Mouse (Mus musculus): ENCODE measurements around the gene Eif5a. TPM values are rescaled to one million over a fixed set of nuclear protein-coding genes. Genes with fewer than 3 reads are reported as not detected.

Gene Eif5a
- total and polyA plus RNA-seq, 2 experiments from 2014 or later, result 491 to 1,160 TPM

DNA sequence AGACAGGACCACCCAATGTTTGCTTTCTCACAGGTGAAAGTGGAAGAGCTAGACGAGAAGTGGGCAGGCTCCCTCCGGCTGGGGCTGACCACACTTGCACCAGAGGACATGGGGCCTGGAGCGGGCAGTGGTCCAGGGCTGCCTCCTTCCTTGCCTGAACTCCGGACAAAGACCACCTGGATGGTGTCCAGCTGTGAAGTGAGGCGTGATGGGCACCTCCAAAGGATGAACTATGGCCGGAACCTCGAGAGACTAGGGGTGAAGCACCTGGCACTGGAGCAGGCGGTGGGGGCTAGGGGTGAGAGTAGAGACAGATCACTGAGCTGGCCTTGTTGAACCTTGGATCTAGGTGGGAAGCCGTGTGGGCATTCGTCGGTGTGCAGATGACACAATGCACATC lies 13.1 kb downstream of the Eif5a start:
- H3K4me2 ChIP-seq (ENCODE audit: low read depth, low read length), result no peak overlapping the region
- H3K4me1 ChIP-seq (ENCODE audit: insufficient read depth, low read length), result peaks cover 3% of the 10 kb centered on the region; the same call in 1 of the 2 replicates
- no peak overlapping the region for H3K4me3 ChIP-seq (ENCODE audit: low read length)
- ATAC-seq, result no peak
- no peaks in the 10 kb centered on the region for H3K9me3 ChIP-seq (ENCODE audit: low read length)
- no peaks in the 10 kb centered on the region for H3K27me3 ChIP-seq (ENCODE audit: insufficient read depth, low read length)
- TF ChIP-seq CTCF (IDR thresholded peaks at IDR 0.05; ENCODE audit: low read depth), result no peak
- 92% methylated on average over 11 of the region's 11 CpGs for WGBS
- no peak overlapping the region for H3K27ac ChIP-seq
- DNase-seq (ENCODE audit: low spot score), result no peak
- H3K36me3 ChIP-seq (ENCODE audit: insufficient read depth, low read length), result peaks cover 83% of the 10 kb centered on the region
- H3K9ac ChIP-seq (replicated peaks; ENCODE audit: low read length), result no peak overlapping the region

DNA sequence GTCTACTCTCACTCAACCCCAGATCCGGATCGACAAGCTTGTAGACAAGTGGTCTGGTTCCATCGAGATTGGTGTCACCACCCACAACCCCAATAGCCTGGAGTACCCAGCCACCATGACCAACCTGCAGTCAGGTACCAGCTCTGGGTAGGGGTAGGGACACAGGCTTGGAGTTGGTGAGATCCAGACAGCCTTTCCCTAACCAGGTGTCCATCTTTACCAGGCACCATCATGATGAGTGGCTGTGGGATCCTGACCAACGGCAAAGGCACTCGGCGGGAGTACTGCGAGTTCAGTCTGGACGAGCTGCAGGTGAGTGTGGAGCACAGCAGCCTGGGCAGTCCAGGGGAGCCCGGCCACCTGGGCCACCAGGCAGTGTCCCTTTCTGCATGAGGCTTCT lies 17.4 kb downstream of the Eif5a start:
- Histone ChIP-seq H3K9me3 (ENCODE audit: low read length) (no peaks in the 10 kb centered on the region), H3K9ac (replicated peaks; ENCODE audit: low read length) (no peak overlapping the region), H3K4me1 (ENCODE audit: insufficient read depth, low read length) (peaks cover 12% of the 10 kb centered on the region), H3K4me2 (ENCODE audit: low read depth, low read length) (no peak overlapping the region), H3K27me3 (ENCODE audit: insufficient read depth, low read length) (no peaks in the 10 kb centered on the region), H3K4me3 (ENCODE audit: low read length) (no peak overlapping the region), H3K27ac (no peak overlapping the region), H3K36me3 (ENCODE audit: insufficient read depth, low read length) (peaks cover 52% of the 10 kb centered on the region)
- TF ChIP-seq CTCF (IDR thresholded peaks at IDR 0.05; ENCODE audit: low read depth), result no peak
- ATAC-seq, result no peak
- 97% methylated on average over 9 of the region's 9 CpGs for WGBS
- DNase-seq (ENCODE audit: low spot score), result no peak

DNA sequence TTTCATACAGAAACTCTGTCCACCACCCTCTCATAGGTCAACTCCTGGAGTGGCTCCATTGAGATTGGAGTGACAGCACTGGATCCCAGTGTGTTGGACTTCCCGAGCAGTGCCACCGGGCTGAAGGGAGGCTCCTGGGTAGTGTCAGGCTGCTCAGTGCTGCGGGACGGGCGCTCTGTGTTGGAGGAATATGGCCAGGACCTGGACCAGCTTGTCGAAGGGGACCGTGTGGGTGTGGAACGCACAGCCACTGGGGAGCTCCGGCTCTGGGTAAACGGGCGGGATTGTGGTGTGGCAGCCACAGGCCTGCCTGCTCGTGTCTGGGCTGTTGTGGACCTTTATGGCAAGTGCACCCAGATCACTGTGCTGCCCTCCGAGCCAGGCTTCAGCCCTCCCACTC lies 18.8 kb downstream of the Eif5a start:
- no peak for ATAC-seq

DNA sequence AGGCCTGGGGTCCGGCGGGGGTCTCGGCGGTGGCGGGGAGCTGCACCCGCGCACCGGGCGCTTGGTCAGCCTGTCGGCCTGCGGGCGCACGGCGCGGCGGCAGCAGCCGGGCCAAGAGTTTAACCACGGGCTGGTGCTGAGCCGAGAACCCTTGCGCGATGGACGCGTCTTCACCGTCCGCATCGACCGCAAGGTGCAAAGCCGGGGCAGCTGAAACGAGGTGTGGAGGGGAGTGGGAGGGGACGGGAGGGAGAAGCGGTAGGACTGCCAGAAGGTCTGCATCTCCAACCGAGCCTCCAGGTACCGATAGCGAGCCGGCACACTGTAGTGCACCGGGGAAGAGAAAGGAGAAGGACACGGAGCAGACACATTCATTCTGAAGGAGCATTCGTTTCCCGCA lies 19.8 kb downstream of the Eif5a start:
- peak overlapping the region; percentile 72 for H3K9ac ChIP-seq (replicated peaks; ENCODE audit: low read length)
- peak overlapping the region; percentile 91 for H3K27ac ChIP-seq
- H3K4me3 ChIP-seq (ENCODE audit: low read length), result peak overlapping the region; percentile 63
- ATAC-seq (no peak; the same call in 1 of the 2 replicates), DNase-seq (ENCODE audit: low spot score) (no peak)
- WGBS, result under 1% methylated on average over 39 of the region's 39 CpGs
- no peak for TF ChIP-seq CTCF (IDR thresholded peaks at IDR 0.05; ENCODE audit: low read depth)
- no peaks in the 10 kb centered on the region for H3K27me3 ChIP-seq (ENCODE audit: insufficient read depth, low read length)
- H3K36me3 ChIP-seq (ENCODE audit: insufficient read depth, low read length), result peaks cover 30% of the 10 kb centered on the region
- H3K4me2 ChIP-seq (ENCODE audit: low read depth, low read length), result peak overlapping the region; percentile 98
- no peaks in the 10 kb centered on the region for H3K9me3 ChIP-seq (ENCODE audit: low read length)
- H3K4me1 ChIP-seq (ENCODE audit: insufficient read depth, low read length), result peaks cover 17% of the 10 kb centered on the region

More for the DNA sequence above, 18.8 kb downstream of the Eif5a start:
- H3K9me3 ChIP-seq (ENCODE audit: low read length), result no peaks in the 10 kb centered on the region
- H3K27me3 ChIP-seq (ENCODE audit: insufficient read depth, low read length), result no peaks in the 10 kb centered on the region
- H3K4me1 ChIP-seq (ENCODE audit: insufficient read depth, low read length), result peaks cover 17% of the 10 kb centered on the region
- H3K36me3 ChIP-seq (ENCODE audit: insufficient read depth, low read length), result peaks cover 40% of the 10 kb centered on the region
- H3K27ac ChIP-seq, result no peak overlapping the region
- peak overlapping the region; percentile 98 for H3K4me2 ChIP-seq (ENCODE audit: low read depth, low read length)
- TF ChIP-seq CTCF (IDR thresholded peaks at IDR 0.05; ENCODE audit: low read depth), result no peak
- 86% methylated on average over 13 of the region's 13 CpGs for whole genome bisulfite sequencing
- no peak for DNase-seq (ENCODE audit: low spot score)
- H3K4me3 ChIP-seq (ENCODE audit: low read length), result peak overlapping the region; percentile 63; the same call in 1 of the 2 replicates
- H3K9ac ChIP-seq (replicated peaks; ENCODE audit: low read length), result peak overlapping the region; percentile 72; the same call in 1 of the 2 replicates

DNA sequence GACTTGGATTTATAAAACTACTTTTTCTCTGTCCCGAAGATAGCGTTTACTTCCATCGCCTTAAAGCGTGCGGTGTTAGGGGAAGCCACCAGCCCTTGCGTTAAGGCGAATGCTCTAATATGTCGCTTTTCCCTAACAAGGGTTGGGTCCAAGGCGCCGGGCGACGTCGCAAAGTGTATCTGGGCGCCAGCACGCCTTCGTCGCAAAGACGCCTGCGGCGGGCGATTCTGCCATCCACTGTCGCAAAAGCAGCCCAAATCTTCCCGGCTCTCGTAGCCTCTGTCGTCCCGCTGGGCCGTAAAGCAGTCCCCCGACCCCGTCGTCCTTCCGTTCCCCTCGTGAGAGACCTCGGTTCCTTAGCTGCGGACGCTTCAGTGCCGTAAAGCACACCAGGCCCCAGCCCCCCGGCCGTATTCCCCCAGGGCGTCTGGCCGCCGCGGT lies 20.3 kb downstream of the Eif5a start:
- TF ChIP-seq CTCF (IDR thresholded peaks at IDR 0.05; ENCODE audit: low read depth), result no peak
- WGBS, result under 1% methylated on average over 42 of the region's 42 CpGs
- DNase-seq (ENCODE audit: low spot score) (peak; percentile 99), ATAC-seq (peak; percentile 88)
- Histone ChIP-seq H3K9me3 (ENCODE audit: low read length) (no peaks in the 10 kb centered on the region), H3K9ac (replicated peaks; ENCODE audit: low read length) (peak overlapping the region; percentile 72), H3K36me3 (ENCODE audit: insufficient read depth, low read length) (peaks cover 25% of the 10 kb centered on the region), H3K4me3 (ENCODE audit: low read length) (peak overlapping the region; percentile 63), H3K27ac (peak overlapping the region; percentile 91), H3K4me2 (ENCODE audit: low read depth, low read length) (peak overlapping the region; percentile 98), H3K27me3 (ENCODE audit: insufficient read depth, low read length) (no peaks in the 10 kb centered on the region), H3K4me1 (ENCODE audit: insufficient read depth, low read length) (peaks cover 17% of the 10 kb centered on the region)

DNA sequence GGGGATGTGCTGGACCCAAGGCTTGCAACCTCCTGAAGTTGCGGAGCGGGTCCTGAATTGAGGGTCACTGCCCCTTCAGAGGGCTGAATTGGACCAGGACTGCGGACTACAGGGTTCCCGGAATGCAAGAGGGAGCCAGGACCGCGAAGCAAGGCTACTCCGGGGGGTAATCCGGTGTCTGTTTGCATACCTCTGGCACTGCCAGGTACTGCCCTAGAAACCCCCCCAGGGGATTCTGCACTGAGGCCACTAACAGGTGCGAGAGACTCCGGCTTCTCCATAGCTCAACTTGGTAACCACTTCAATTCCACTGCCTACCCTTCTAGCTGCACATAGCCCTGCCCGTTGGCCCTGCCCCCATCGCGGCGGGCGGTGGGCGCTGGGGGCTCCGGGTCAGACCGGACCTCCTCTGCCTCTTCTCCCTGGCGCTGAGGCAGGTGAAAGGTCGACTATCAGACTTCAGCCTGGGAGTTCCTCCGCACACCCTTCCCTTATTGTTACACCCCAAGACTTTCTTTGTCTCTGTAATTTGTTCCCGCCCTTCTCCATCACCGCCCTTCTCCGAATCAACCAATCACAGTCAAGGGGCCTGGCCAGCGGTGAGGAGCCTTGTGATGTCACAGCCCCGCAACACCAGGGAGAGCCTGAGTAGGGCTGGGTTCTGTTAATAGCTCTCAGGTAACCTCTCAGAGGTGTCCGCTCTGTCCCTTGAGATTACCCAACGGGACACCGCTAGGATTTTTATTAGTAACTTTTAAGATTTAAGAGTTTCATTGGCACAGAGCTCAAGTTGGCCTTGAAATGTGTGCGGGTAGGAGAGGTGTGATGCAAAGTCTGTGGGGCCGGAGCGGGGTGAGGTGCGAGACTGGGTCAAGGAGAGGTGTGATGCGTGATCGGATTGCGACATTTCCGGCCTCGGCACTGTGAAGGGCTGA lies 21.0 kb downstream of the Eif5a start, which contains the start of the genes 2810408A11Rik and Neurl4:
Gene 2810408A11Rik (minus strand): TSS at position 517 of the 935 bp plus-strand sequence.
Gene Neurl4 (plus strand): TSS at position 602 of the 935 bp plus-strand sequence.
- peak within 1 kb of the TSS; percentile 72 for H3K9ac ChIP-seq (replicated peaks; ENCODE audit: low read length)
- peak within 1 kb of the TSS; percentile 98 for H3K4me2 ChIP-seq (ENCODE audit: low read depth, low read length)
- H3K27me3 ChIP-seq (ENCODE audit: insufficient read depth, low read length), result no peaks in the 10 kb centered on the region
- ATAC-seq (peak; percentile 92), DNase-seq (ENCODE audit: low spot score) (peak; percentile 95)
- peak within 1 kb of the TSS; percentile 63 for H3K4me3 ChIP-seq (ENCODE audit: low read length)
- peaks cover 18% of the 10 kb centered on the region for H3K36me3 ChIP-seq (ENCODE audit: insufficient read depth, low read length)
- peaks cover 17% of the 10 kb centered on the region for H3K4me1 ChIP-seq (ENCODE audit: insufficient read depth, low read length)
- TF ChIP-seq CTCF (IDR thresholded peaks at IDR 0.05; ENCODE audit: low read depth), result no peak
- no peaks in the 10 kb centered on the region for H3K9me3 ChIP-seq (ENCODE audit: low read length)
- WGBS, result under 1% methylated on average over 38 of the region's 38 CpGs
- H3K27ac ChIP-seq, result peak within 1 kb of the TSS; percentile 91

Data from hindbrain, postnatal 0 days (tissue).